In genomic region chr8:120226700-120227577, GRCm38 (mm10) we compare ENCODE assay signal across 11 mouse cellular contexts. TPM values are rescaled to one million over a fixed set of nuclear protein-coding genes. Genes with fewer than 3 reads are reported as not detected.
DNase-seq lines count a peak whose midpoint lies in the region; ATAC-seq and TF ChIP-seq lines count a peak whose summit lies in the region.
"Had no signal": no experiment of that assay in that cellular context is flagged by ENCODE, and none has a peak within 500 bp of the region (broad histone marks: within the 10 kb centered on the region; RNA-seq: fewer than 3 reads in every experiment).

No protein-coding gene starts in this region.

- no peak for ATAC-seq in embryonic facial prominence, embryonic 11.5 days (replicated peaks; ENCODE audit: insufficient number of reproducible peaks, low FRiP score, low TSS enrichment, low read depth)
- ATAC-seq in intestine, embryonic 16.5 days: no peak

- H3K36me3 ChIP-seq in embryonic facial prominence, embryonic 11.5 days (replicated peaks; ENCODE audit: control insufficient read depth, insufficient read depth, low read depth, low read length): no peaks in the 10 kb centered on the region
- H3K36me3 ChIP-seq in intestine, embryonic 16.5 days (ENCODE audit: control insufficient read depth, insufficient read depth, low read length): no peaks in the 10 kb centered on the region

- peaks cover 24% of the 10 kb centered on the region for H3K4me1 ChIP-seq in embryonic facial prominence, embryonic 11.5 days (ENCODE audit: control insufficient read depth, insufficient read depth, low read length)
- H3K4me1 ChIP-seq in intestine, embryonic 16.5 days (ENCODE audit: control insufficient read depth, insufficient read depth, low read length): peaks cover 64% of the 10 kb centered on the region
- H3K4me1 ChIP-seq in olfactory bulb, adult 2 months (ENCODE audit: control insufficient read depth, insufficient read depth, low read length): peaks cover 63% of the 10 kb centered on the region

- no peak for DNase-seq in layer of hippocampus, adult 2 months (ENCODE audit: low spot score in 2 of 2)
- no peak for DNase-seq in layer of hippocampus, adult 8-10 months (ENCODE audit: low spot score in 2 of 2)
- DNase-seq in embryonic facial prominence, embryonic 11.5 days (ENCODE audit: low spot score): no peak
- no peak for DNase-seq in frontal cortex, postnatal 10 days (ENCODE audit: low spot score in 2 of 2)
- no peak for DNase-seq in gastrocnemius, adult 8-10 months (ENCODE audit: low spot score in 2 of 2)
- DNase-seq: cerebellum, adult 8-10 months; kidney, adult 11 months; right cerebral cortex, postnatal 14 days had no signal

- peak overlapping the region; percentile 55; the same call in 1 of the 2 replicates for H3K9ac ChIP-seq in embryonic facial prominence, embryonic 11.5 days (replicated peaks; ENCODE audit: low read length)
- no peak overlapping the region for H3K9ac ChIP-seq in intestine, embryonic 16.5 days (ENCODE audit: low read depth, low read length)

- H3K4me2 ChIP-seq in embryonic facial prominence, embryonic 11.5 days (ENCODE audit: low read depth, low read length): peak overlapping the region; percentile 99; the same call in 1 of the 2 replicates
- peak overlapping the region; percentile 97 for H3K4me2 ChIP-seq in intestine, embryonic 16.5 days (ENCODE audit: low read depth, low read length)

- TF ChIP-seq POLR2A in olfactory bulb, adult 2 months (IDR thresholded peaks at IDR 0.05; ENCODE audit: insufficient read depth, low read depth, low read length): no peak

- peak overlapping the region; percentile 47; the same call in 1 of the 2 replicates for H3K27ac ChIP-seq in layer of hippocampus, adult 2 months
- H3K27ac ChIP-seq in embryonic facial prominence, embryonic 11.5 days (replicated peaks; ENCODE audit: low read depth, low read length): peak overlapping the region; percentile 9; the same call in 1 of the 2 replicates
- H3K27ac ChIP-seq in intestine, embryonic 16.5 days (ENCODE audit: low read length): peak overlapping the region; percentile 64; the same call in 1 of the 2 replicates
- peak overlapping the region; percentile 48; the same call in 1 of the 2 replicates for H3K27ac ChIP-seq in olfactory bulb, adult 2 months (ENCODE audit: insufficient read depth, low read depth, low read length)

- no peaks in the 10 kb centered on the region for H3K9me3 ChIP-seq in embryonic facial prominence, embryonic 11.5 days (replicated peaks; ENCODE audit: control insufficient read depth, low read length)
- H3K9me3 ChIP-seq in intestine, embryonic 16.5 days (ENCODE audit: control insufficient read depth, low read length): no peaks in the 10 kb centered on the region

- WGBS in embryonic facial prominence, embryonic 11.5 days: 42% methylated on average over 5 of the region's 5 CpGs
- 43% methylated on average over 5 of the region's 5 CpGs for WGBS in intestine, embryonic 16.5 days
- WGBS in olfactory bulb, adult 2 months: 75% methylated on average over 5 of the region's 5 CpGs

- H3K4me3 ChIP-seq in layer of hippocampus, adult 2 months: no peak overlapping the region; the same call in 1 of the 2 replicates
- H3K4me3 ChIP-seq in embryonic facial prominence, embryonic 11.5 days (ENCODE audit: low read depth, low read length): no peak overlapping the region; the same call in 1 of the 2 replicates
- H3K4me3 ChIP-seq in intestine, embryonic 16.5 days (ENCODE audit: low read length): no peak overlapping the region
- H3K4me3 ChIP-seq in olfactory bulb, adult 2 months (ENCODE audit: insufficient read depth, low read depth, low read length): no peak overlapping the region

- TF ChIP-seq CTCF in layer of hippocampus, adult 2 months (conservative IDR thresholded peaks at IDR 0.05): no peak
- no peak for TF ChIP-seq CTCF in olfactory bulb, adult 2 months (IDR thresholded peaks at IDR 0.05; ENCODE audit: insufficient read depth, low read depth, low read length)

- no peaks in the 10 kb centered on the region; the same call in 1 of the 2 replicates for H3K27me3 ChIP-seq in embryonic facial prominence, embryonic 11.5 days (ENCODE audit: control insufficient read depth, insufficient read depth, low read length)
- H3K27me3 ChIP-seq in intestine, embryonic 16.5 days (replicated peaks; ENCODE audit: control insufficient read depth, insufficient read depth, low read length): peaks cover 21% of the 10 kb centered on the region; the same call in 1 of the 2 replicates

RNA-seq across cellular contexts. Expression of gene Gse1, which starts 1.3 kb away (rescaled TPM):
- total RNA-seq in layer of hippocampus, adult 2 months (2021): 100 to 1,000 TPM; 146 to 158 TPM
- total RNA-seq in layer of hippocampus, adult 8-10 months (2022): 100 to 1,000 TPM; 114 to 136 (median 127) TPM
- polyA plus RNA-seq in embryonic facial prominence, embryonic 11.5 days (2014; fragmentation: Nextera tagmentation; extraction: Ambion mirVana): 7.5 and 8.1 TPM in 2 replicates
- polyA plus RNA-seq in intestine, embryonic 16.5 days (2015; fragmentation: Nextera tagmentation; extraction: Ambion mirVana): 7.3 and 8.3 TPM in 2 replicates
- 42.5 and 91.1 TPM in 2 replicates for polyA plus RNA-seq in olfactory bulb, adult 2 months (2012; ENCODE audit: insufficient read depth, insufficient read length, low replicate concordance, missing spikeins)
- total RNA-seq in gastrocnemius, adult 8-10 months (2022): 10 to 100 TPM; 32.6 to 36.2 (median 34.6) TPM

RNA-seq across cellular contexts. Expression of gene Fam92b, which starts 49.7 kb away (rescaled TPM):
- under 1 TPM; 0.31 to 0.91 TPM for total RNA-seq in layer of hippocampus, adult 2 months (2021)
- total RNA-seq in layer of hippocampus, adult 8-10 months (2022): 1 to 10 TPM in 1 of 4 experiments, under 1 TPM in 2, not detected in 1; 0.41 to 1.1 (median 0.43) TPM
- 1.4 and 1.5 TPM in 2 replicates for polyA plus RNA-seq in embryonic facial prominence, embryonic 11.5 days (2014; fragmentation: Nextera tagmentation; extraction: Ambion mirVana)
- 0.55 and 0.67 TPM in 2 replicates for polyA plus RNA-seq in intestine, embryonic 16.5 days (2015; fragmentation: Nextera tagmentation; extraction: Ambion mirVana)
- polyA plus RNA-seq in olfactory bulb, adult 2 months (2012; ENCODE audit: insufficient read depth, insufficient read length, low replicate concordance, missing spikeins): not detected in 2 replicates
- not detected for total RNA-seq in gastrocnemius, adult 8-10 months (2022)
- polyA plus RNA-seq: liver, embryonic 16.5 days had no signal

Comparison
In these comparisons a context has a peak if more than half of its experiments do, and no peak if none do; other contexts are left out.
1. H3K27ac ChIP-seq: peak in every context shown above with its lines; median percentile 64 in intestine, embryonic 16.5 days; 48 in olfactory bulb, adult 2 months; 47 in layer of hippocampus, adult 2 months; 9 in embryonic facial prominence, embryonic 11.5 days.